Mouse (Mus musculus) limb, embryonic 15.5 days (tissue): ENCODE measurements at regions not wholly inside any gene's neighbourhood (a gene's known extent, or its start where the extent isn't known, plus 50 kb on each side); places are given as distances from the start of the nearest gene placed in this dataset.
"Not testable (repeated sequence)": the region's sequence is repeated elsewhere in the genome, so short reads cannot be mapped to it uniquely, and the experiment has no call there.

Experiments used
- ATAC-seq: fragments of 200-750 bp; cut with Nextera tagmentation; 2 replicates; pipeline ENCODE4 v1.8.0; 2017; ENCODE audit warnings: low read depth, moderate TSS enrichment; ENCODE audit not compliant: insufficient number of reproducible peaks, low FRiP score, low TSS enrichment
- H3K27ac ChIP-seq: fragments of 300-500 bp; sonication (generic); 2 replicates; pipeline ENCODE4 v1.5.1; 2015; ENCODE audit warnings: moderate library complexity, mild to moderate bottlenecking, inconsistent platforms
- H3K27me3 ChIP-seq: fragments of 300-500 bp; sonication (generic); 2 replicates; pipeline ENCODE4 v1.6.1; 2015; ENCODE audit warnings: inconsistent platforms
- H3K36me3 ChIP-seq: fragments of 300-500 bp; sonication (generic); 2 replicates; pipeline ENCODE4 v1.6.1; 2015; ENCODE audit warnings: inconsistent platforms
- H3K4me1 ChIP-seq: fragments of 300-500 bp; sonication (generic); 2 replicates; pipeline ENCODE4 v1.6.1; 2015; ENCODE audit warnings: inconsistent platforms
- H3K4me2 ChIP-seq: fragments of 300-500 bp; sonication (generic); 2 replicates; pipeline ENCODE4 v1.6.1; 2015; ENCODE audit warnings: mild to moderate bottlenecking, inconsistent platforms
- H3K4me3 ChIP-seq: fragments of 300-500 bp; sonication (generic); 2 replicates; pipeline ENCODE4 v1.5.1; 2015; ENCODE audit warnings: mild to moderate bottlenecking, inconsistent platforms
- H3K9ac ChIP-seq: fragments of 300-500 bp; sonication (generic); 2 replicates; pipeline ENCODE4 v1.6.1; 2015; ENCODE audit warnings: inconsistent platforms
- H3K9me3 ChIP-seq: fragments of 300-500 bp; sonication (generic); 2 replicates; pipeline ENCODE4 v1.6.1; 2016; ENCODE audit warnings: inconsistent platforms
- WGBS: fragments of 180-500 bp; shearing (Covaris S2); methylation state at CpG from one replicate; pipeline ENCODE4 v1.1.7; 2015; 5-methylcytosine and 5-hydroxymethylcytosine counted together

- WGBS: 65% methylated on average over 1 of the region's 1 CpGs
- H3K4me3 ChIP-seq: no peak overlapping the region
- no peaks in the 10 kb centered on the region for H3K9me3 ChIP-seq
- H3K36me3 ChIP-seq: no peaks in the 10 kb centered on the region
- no peak overlapping the region for H3K9ac ChIP-seq
- H3K27me3 ChIP-seq: no peaks in the 10 kb centered on the region
- no peak overlapping the region for H3K27ac ChIP-seq
- ATAC-seq: no peak
- H3K4me1 ChIP-seq: no peaks in the 10 kb centered on the region
- no peak overlapping the region for H3K4me2 ChIP-seq
Measured at GRCm38 (mm10) chr17:69822921-69823320, 146.0 kb upstream of the Dlgap1 start.

GRCm38 (mm10) chr17:69841308-69841707 lies 127.6 kb upstream of the Dlgap1 start:
- Histone ChIP-seq H3K27me3 (no peaks in the 10 kb centered on the region), H3K36me3 (no peaks in the 10 kb centered on the region), H3K9me3 (no peaks in the 10 kb centered on the region), H3K4me1 (no peaks in the 10 kb centered on the region), H3K27ac (no peak overlapping the region), H3K9ac (no peak overlapping the region), H3K4me3 (no peak overlapping the region), H3K4me2 (no peak overlapping the region)
- WGBS: 49% methylated on average over 5 of the region's 5 CpGs
- no peak for ATAC-seq

GRCm38 (mm10) chr17:69848306-69848705 lies 120.6 kb upstream of the Dlgap1 start:
- 65% methylated on average over 1 of the region's 1 CpGs for WGBS
- no peak for ATAC-seq

GRCm38 (mm10) chr17:69850075-69850474 lies 118.8 kb upstream of the Dlgap1 start:
- no peaks in the 10 kb centered on the region for H3K36me3 ChIP-seq
- H3K4me1 ChIP-seq: no peaks in the 10 kb centered on the region
- H3K27me3 ChIP-seq: no peaks in the 10 kb centered on the region
- H3K4me2 ChIP-seq: no peak overlapping the region
- WGBS: 31% methylated on average over 1 of the region's 1 CpGs
- H3K9me3 ChIP-seq: no peaks in the 10 kb centered on the region
- no peak for ATAC-seq
- H3K9ac ChIP-seq: no peak overlapping the region
- H3K27ac ChIP-seq: no peak overlapping the region
- H3K4me3 ChIP-seq: no peak overlapping the region

More at GRCm38 (mm10) chr17:69848306-69848705, 120.6 kb upstream of the Dlgap1 start:
- H3K27me3 ChIP-seq: no peaks in the 10 kb centered on the region
- H3K4me3 ChIP-seq: no peak overlapping the region
- H3K9ac ChIP-seq: no peak overlapping the region
- H3K27ac ChIP-seq: no peak overlapping the region
- H3K4me2 ChIP-seq: no peak overlapping the region
- H3K36me3 ChIP-seq: no peaks in the 10 kb centered on the region
- H3K4me1 ChIP-seq: no peaks in the 10 kb centered on the region
- no peaks in the 10 kb centered on the region for H3K9me3 ChIP-seq

- not testable (repeated sequence) for ATAC-seq, H3K9me3 ChIP-seq, H3K4me3 ChIP-seq, H3K27ac ChIP-seq, H3K36me3 ChIP-seq, H3K27me3 ChIP-seq, H3K4me1 ChIP-seq, H3K9ac ChIP-seq, H3K4me2 ChIP-seq
- 71% methylated on average over 8 of the region's 8 CpGs for WGBS
Measured at GRCm38 (mm10) chr17:69879958-69880357, 88.9 kb upstream of the Dlgap1 start.

GRCm38 (mm10) chr17:69893980-69894379 lies 74.9 kb upstream of the Dlgap1 start:
- WGBS: 53% methylated on average over 4 of the region's 4 CpGs
- H3K4me2 ChIP-seq: no peak overlapping the region
- H3K9ac ChIP-seq: no peak overlapping the region
- H3K36me3 ChIP-seq: no peaks in the 10 kb centered on the region
- H3K4me1 ChIP-seq: no peaks in the 10 kb centered on the region
- H3K27me3 ChIP-seq: no peaks in the 10 kb centered on the region
- no peak for ATAC-seq
- H3K27ac ChIP-seq: no peak overlapping the region
- H3K9me3 ChIP-seq: no peaks in the 10 kb centered on the region
- H3K4me3 ChIP-seq: no peak overlapping the region
